Mouse (Mus musculus): ENCODE measurements around the gene Ecsit. TPM values are rescaled to one million over a fixed set of nuclear protein-coding genes. Genes with fewer than 3 reads are reported as not detected.

The Ecsit gene
- polyA plus RNA-seq, 1 experiment from 2014 or later = 47.2 TPM

GRCm38 (mm10) chr9:22058011-22058424 lies 27.2 kb downstream of the Ecsit start:
- H3K4me2 ChIP-seq (ENCODE audit: low read length) = no peak overlapping the region
- 0 out of 2 replicates have a peak, but pooled peaks cover 2% of the 10 kb centered on the region for H3K4me1 ChIP-seq (ENCODE audit: control insufficient read depth, insufficient read depth, low read length)
- H3K4me3 ChIP-seq (ENCODE audit: low read depth, low read length) = no peak overlapping the region
- no peaks in the 10 kb centered on the region for H3K9me3 ChIP-seq (replicated peaks; ENCODE audit: control insufficient read depth, low read length)
- 92% methylated on average over 9 of the region's 9 CpGs for WGBS
- H3K27me3 ChIP-seq (replicated peaks; ENCODE audit: control insufficient read depth, insufficient read depth, low read length) = no peaks in the 10 kb centered on the region
- ATAC-seq = no peak
- no peak overlapping the region for H3K9ac ChIP-seq (ENCODE audit: low read length)
- H3K36me3 ChIP-seq (ENCODE audit: control insufficient read depth, insufficient read depth, low read length) = peaks cover 60% of the 10 kb centered on the region
- no peak overlapping the region for H3K27ac ChIP-seq (ENCODE audit: low read depth, low read length)
- DNase-seq (ENCODE audit: low spot score) = no peak

GRCm38 (mm10) chr9:22057031-22057517 lies 28.2 kb downstream of the Ecsit start:
- ATAC-seq (no peak), DNase-seq (ENCODE audit: low spot score) (no peak)
- 94% methylated on average over 9 of the region's 9 CpGs for WGBS
- Histone ChIP-seq H3K27ac (ENCODE audit: low read depth, low read length) (no peak overlapping the region), H3K9ac (ENCODE audit: low read length) (no peak overlapping the region), H3K27me3 (replicated peaks; ENCODE audit: control insufficient read depth, insufficient read depth, low read length) (no peaks in the 10 kb centered on the region), H3K4me2 (ENCODE audit: low read length) (no peak overlapping the region), H3K9me3 (replicated peaks; ENCODE audit: control insufficient read depth, low read length) (no peaks in the 10 kb centered on the region), H3K36me3 (ENCODE audit: control insufficient read depth, insufficient read depth, low read length) (peaks cover 51% of the 10 kb centered on the region), H3K4me1 (ENCODE audit: control insufficient read depth, insufficient read depth, low read length) (peaks cover 5% of the 10 kb centered on the region), H3K4me3 (ENCODE audit: low read depth, low read length) (no peak overlapping the region)

GRCm38 (mm10) chr9:22056303-22056910 lies 28.8 kb downstream of the Ecsit start:
- no peak overlapping the region for H3K4me3 ChIP-seq (ENCODE audit: low read depth, low read length)
- H3K4me2 ChIP-seq (ENCODE audit: low read length) = no peak overlapping the region
- ATAC-seq = no peak
- H3K9ac ChIP-seq (ENCODE audit: low read length) = no peak overlapping the region
- H3K27me3 ChIP-seq (replicated peaks; ENCODE audit: control insufficient read depth, insufficient read depth, low read length) = no peaks in the 10 kb centered on the region
- WGBS = 80% methylated on average over 9 of the region's 9 CpGs
- no peak overlapping the region for H3K27ac ChIP-seq (ENCODE audit: low read depth, low read length)
- H3K9me3 ChIP-seq (replicated peaks; ENCODE audit: control insufficient read depth, low read length) = no peaks in the 10 kb centered on the region
- peaks cover 44% of the 10 kb centered on the region for H3K36me3 ChIP-seq (ENCODE audit: control insufficient read depth, insufficient read depth, low read length)
- H3K4me1 ChIP-seq (ENCODE audit: control insufficient read depth, insufficient read depth, low read length) = peaks cover 5% of the 10 kb centered on the region
- DNase-seq (ENCODE audit: low spot score) = no peak

- no peaks in the 10 kb centered on the region for H3K27me3 ChIP-seq (replicated peaks; ENCODE audit: control insufficient read depth, insufficient read depth, low read length)
- 47% methylated on average over 29 of the region's 29 CpGs for WGBS
- H3K4me3 ChIP-seq (ENCODE audit: low read depth, low read length) = no peak overlapping the region
- no peak overlapping the region for H3K9ac ChIP-seq (ENCODE audit: low read length)
- no peaks in the 10 kb centered on the region for H3K9me3 ChIP-seq (replicated peaks; ENCODE audit: control insufficient read depth, low read length)
- no peak for DNase-seq (ENCODE audit: low spot score)
- no peak for ATAC-seq
- H3K36me3 ChIP-seq (ENCODE audit: control insufficient read depth, insufficient read depth, low read length) = peaks cover 37% of the 10 kb centered on the region
- H3K4me2 ChIP-seq (ENCODE audit: low read length) = no peak overlapping the region
- H3K27ac ChIP-seq (ENCODE audit: low read depth, low read length) = no peak overlapping the region
- peaks cover 5% of the 10 kb centered on the region for H3K4me1 ChIP-seq (ENCODE audit: control insufficient read depth, insufficient read depth, low read length)
Measured at GRCm38 (mm10) chr9:22055713-22056112, 29.5 kb downstream of the Ecsit start.

- Histone ChIP-seq H3K36me3 (ENCODE audit: control insufficient read depth, insufficient read depth, low read length) (peaks cover 33% of the 10 kb centered on the region), H3K27me3 (replicated peaks; ENCODE audit: control insufficient read depth, insufficient read depth, low read length) (no peaks in the 10 kb centered on the region), H3K9me3 (replicated peaks; ENCODE audit: control insufficient read depth, low read length) (no peaks in the 10 kb centered on the region), H3K4me1 (ENCODE audit: control insufficient read depth, insufficient read depth, low read length) (peaks cover 7% of the 10 kb centered on the region), H3K27ac (ENCODE audit: low read depth, low read length) (no peak overlapping the region), H3K9ac (ENCODE audit: low read length) (no peak overlapping the region), H3K4me3 (ENCODE audit: low read depth, low read length) (peak overlapping the region; percentile 16; the same call in 1 of the 2 replicates), H3K4me2 (ENCODE audit: low read length) (peak overlapping the region; percentile 50)
- DNase-seq (ENCODE audit: low spot score) (peak; percentile 91), ATAC-seq (peak; percentile 13)
- WGBS = 2% methylated on average over 32 of the region's 32 CpGs
Measured at GRCm38 (mm10) chr9:22054411-22055076, 30.7 kb downstream of the Ecsit start.

- ATAC-seq (no peak), DNase-seq (ENCODE audit: low spot score) (no peak)
- Histone ChIP-seq H3K4me2 (ENCODE audit: low read length) (no peak overlapping the region), H3K27ac (ENCODE audit: low read depth, low read length) (no peak overlapping the region), H3K9ac (ENCODE audit: low read length) (no peak overlapping the region), H3K4me3 (ENCODE audit: low read depth, low read length) (no peak overlapping the region), H3K4me1 (ENCODE audit: control insufficient read depth, insufficient read depth, low read length) (peaks cover 15% of the 10 kb centered on the region), H3K27me3 (replicated peaks; ENCODE audit: control insufficient read depth, insufficient read depth, low read length) (no peaks in the 10 kb centered on the region), H3K9me3 (replicated peaks; ENCODE audit: control insufficient read depth, low read length) (no peaks in the 10 kb centered on the region), H3K36me3 (ENCODE audit: control insufficient read depth, insufficient read depth, low read length) (peaks cover 32% of the 10 kb centered on the region)
- WGBS = 41% methylated on average over 7 of the region's 7 CpGs
Measured at GRCm38 (mm10) chr9:22053657-22054056, 31.6 kb downstream of the Ecsit start.

- Histone ChIP-seq H3K9me3 (replicated peaks; ENCODE audit: control insufficient read depth, low read length) (no peaks in the 10 kb centered on the region), H3K4me1 (ENCODE audit: control insufficient read depth, insufficient read depth, low read length) (peaks cover 30% of the 10 kb centered on the region), H3K36me3 (ENCODE audit: control insufficient read depth, insufficient read depth, low read length) (peaks cover 15% of the 10 kb centered on the region), H3K4me3 (ENCODE audit: low read depth, low read length) (peak within 1 kb of the TSS; percentile 97), H3K27ac (ENCODE audit: low read depth, low read length) (peak within 1 kb of the TSS; percentile 94), H3K27me3 (replicated peaks; ENCODE audit: control insufficient read depth, insufficient read depth, low read length) (no peaks in the 10 kb centered on the region), H3K9ac (ENCODE audit: low read length) (peak within 1 kb of the TSS; percentile 98), H3K4me2 (ENCODE audit: low read length) (peak within 1 kb of the TSS; percentile 78)
- DNase-seq (ENCODE audit: low spot score) = peak; percentile 95
- peak; percentile 89 for ATAC-seq
- WGBS = 1% methylated on average over 24 of the region's 28 CpGs
Measured at GRCm38 (mm10) chr9:22051958-22052254, 33.3 kb downstream of the Ecsit start, which contains the start of gene Elavl3. Elavl3 (minus strand) TSS chr9:22052023.

GRCm38 (mm10) chr9:22051161-22051957 lies 33.9 kb downstream of the Ecsit start:
- H3K9ac ChIP-seq (ENCODE audit: low read length) = peak overlapping the region; percentile 98
- H3K4me3 ChIP-seq (ENCODE audit: low read depth, low read length) = peak overlapping the region; percentile 97
- peaks cover 10% of the 10 kb centered on the region for H3K36me3 ChIP-seq (ENCODE audit: control insufficient read depth, insufficient read depth, low read length)
- H3K27me3 ChIP-seq (replicated peaks; ENCODE audit: control insufficient read depth, insufficient read depth, low read length) = no peaks in the 10 kb centered on the region
- peak; percentile 35 for ATAC-seq
- H3K4me2 ChIP-seq (ENCODE audit: low read length) = peak overlapping the region; percentile 78
- no peaks in the 10 kb centered on the region for H3K9me3 ChIP-seq (replicated peaks; ENCODE audit: control insufficient read depth, low read length)
- peaks cover 30% of the 10 kb centered on the region for H3K4me1 ChIP-seq (ENCODE audit: control insufficient read depth, insufficient read depth, low read length)
- H3K27ac ChIP-seq (ENCODE audit: low read depth, low read length) = peak overlapping the region; percentile 94
- 2% methylated on average over 33 of the region's 67 CpGs for WGBS
- DNase-seq (ENCODE audit: low spot score) = peak; percentile 58

All from forebrain, embryonic 14.5 days (tissue).